Mouse (Mus musculus): ENCODE results near the gene Casz1.

The Casz1 gene

DNA sequence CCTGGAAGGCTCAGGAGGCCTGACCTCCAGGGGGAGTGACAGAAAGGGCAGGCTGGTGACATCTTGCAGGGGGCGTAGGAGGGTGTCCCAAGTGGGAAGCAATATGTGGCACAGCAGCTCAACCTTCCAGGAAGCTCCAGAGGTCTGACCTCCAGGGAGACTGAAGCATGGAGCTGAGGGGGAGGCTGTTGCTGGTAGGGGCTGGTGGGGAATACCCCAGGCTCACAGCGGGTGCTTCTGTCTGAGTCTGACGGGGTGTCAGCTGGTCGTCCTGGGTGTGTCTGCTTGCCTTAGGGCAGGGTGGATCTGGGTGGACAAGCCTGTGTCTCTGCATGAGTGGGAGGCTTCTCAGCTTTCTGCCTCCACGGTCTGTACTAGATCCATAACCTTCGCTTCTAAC lies 38.1 kb downstream of the Casz1 start:
- no peak for DNase-seq (ENCODE audit: low read depth in 1 of 2, low spot score in 2 of 2)

GRCm38 (mm10) chr4:148844921-148845320 lies 40.7 kb downstream of the Casz1 start:
- DNase-seq (ENCODE audit: low read depth in 1 of 2, low spot score in 2 of 2) = no peak

GRCm38 (mm10) chr4:148846203-148846602 lies 42.0 kb downstream of the Casz1 start:
- no peak for DNase-seq (ENCODE audit: low read depth in 1 of 2, low spot score in 2 of 2)

DNA sequence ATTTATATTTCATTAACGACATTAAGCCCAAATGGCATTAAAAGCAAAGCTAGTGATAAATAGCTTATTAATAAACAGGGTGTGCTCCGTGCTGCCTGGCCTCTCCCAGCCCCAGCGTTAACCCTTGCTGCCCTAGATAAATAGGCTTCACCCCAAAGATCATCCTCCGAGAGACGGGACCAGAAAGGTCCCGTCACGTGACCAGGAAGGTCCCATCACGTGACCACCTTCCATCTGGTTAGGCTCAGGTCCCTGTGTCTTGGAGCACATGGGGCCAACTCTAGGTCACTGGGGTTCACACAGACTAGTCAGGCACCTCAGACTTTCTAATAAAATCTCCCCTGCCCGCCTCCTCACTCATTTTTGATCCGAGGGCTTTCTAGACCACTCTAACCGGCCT lies 42.5 kb downstream of the Casz1 start:
- DNase-seq (ENCODE audit: low read depth in 1 of 2, low spot score in 2 of 2) = no peak

GRCm38 (mm10) chr4:148847636-148848035 lies 43.4 kb downstream of the Casz1 start:
- DNase-seq (ENCODE audit: low read depth in 1 of 2, low spot score in 2 of 2) = no peak

- DNase-seq (ENCODE audit: low read depth in 1 of 2, low spot score in 2 of 2) = no peak
Measured at GRCm38 (mm10) chr4:148849437-148849836, 45.2 kb downstream of the Casz1 start.

DNA sequence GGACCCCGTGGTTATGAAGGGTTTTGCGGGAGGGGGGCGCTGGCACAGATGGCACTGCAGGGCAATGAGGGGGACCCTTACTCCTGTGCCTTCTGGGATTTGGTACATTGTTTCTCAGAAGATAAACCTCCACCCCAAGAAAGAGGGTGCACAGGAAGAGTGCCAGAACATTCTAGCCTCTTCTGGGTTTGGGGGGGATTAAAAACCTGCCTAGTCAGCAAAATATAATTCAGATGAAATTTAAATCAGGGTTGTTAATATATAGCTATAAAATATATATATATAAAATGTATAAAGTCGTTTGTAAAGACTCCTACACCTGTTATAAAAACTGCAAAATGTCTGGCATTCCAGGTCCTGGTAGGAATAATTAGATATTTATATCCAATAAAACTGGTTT lies 48.8 kb downstream of the Casz1 start:
- no peak for DNase-seq (ENCODE audit: low read depth in 1 of 2, low spot score in 2 of 2)

GRCm38 (mm10) chr4:148854093-148854492 lies 49.9 kb downstream of the Casz1 start:
- no peak for DNase-seq (ENCODE audit: low read depth in 1 of 2, low spot score in 2 of 2)

DNA sequence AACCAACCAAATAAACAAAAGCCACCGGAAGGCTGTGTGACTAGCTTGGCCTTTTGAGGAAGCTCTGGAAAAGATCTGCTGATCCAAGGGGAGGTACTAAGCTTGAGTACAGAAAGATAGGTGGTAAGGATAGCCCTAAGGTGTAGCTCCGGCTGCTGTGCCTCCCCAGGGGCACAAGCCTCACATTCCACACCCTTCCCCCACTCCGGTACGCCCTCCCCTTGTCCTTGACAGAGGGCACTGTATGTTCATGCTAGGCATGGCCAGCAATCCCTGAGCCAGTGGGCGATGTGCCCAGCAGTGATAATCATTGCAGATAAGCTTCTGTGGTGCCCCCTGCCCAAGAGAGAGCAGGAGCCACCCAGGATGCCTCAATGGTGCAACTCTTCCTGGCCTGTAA lies 51.3 kb downstream of the Casz1 start:
- DNase-seq (ENCODE audit: low read depth in 1 of 2, low spot score in 2 of 2) = no peak

GRCm38 (mm10) chr4:148856216-148856615 lies 52.0 kb downstream of the Casz1 start:
- DNase-seq (ENCODE audit: low read depth in 1 of 2, low spot score in 2 of 2) = no peak

DNA sequence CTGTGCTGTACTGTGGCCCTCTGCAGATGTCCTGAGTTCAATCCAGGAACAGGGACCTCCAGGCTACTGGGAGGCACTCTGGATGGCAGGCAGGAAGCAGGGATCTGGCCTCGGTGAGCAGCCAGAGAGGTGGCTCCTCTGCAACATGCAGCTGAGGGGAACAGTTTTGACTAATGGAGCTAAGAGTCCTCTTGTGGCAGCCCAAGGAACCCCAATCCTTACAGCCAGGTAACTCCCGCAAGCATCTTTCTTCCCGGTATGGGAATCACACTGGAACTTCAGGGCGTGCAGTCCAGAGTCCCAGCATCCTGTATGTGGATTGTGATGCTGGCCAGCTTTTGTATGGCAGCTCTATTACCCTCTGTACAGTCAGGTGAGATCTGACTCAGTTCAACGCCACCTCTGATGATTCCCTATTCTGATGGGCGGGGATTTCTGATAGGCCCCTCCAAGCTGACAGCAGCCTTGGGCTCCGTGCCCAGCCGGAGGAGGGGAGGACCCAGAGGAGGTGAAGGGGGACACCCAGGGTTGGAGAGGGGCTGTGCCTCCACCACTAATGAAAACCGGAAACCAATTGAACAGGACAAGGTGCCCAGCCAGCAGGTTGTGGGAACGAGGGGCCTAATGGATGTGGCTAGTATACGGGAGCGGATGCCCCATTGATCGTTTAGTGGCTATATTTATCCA lies 53.3 kb downstream of the Casz1 start:
- no peak for DNase-seq (ENCODE audit: low read depth in 1 of 2, low spot score in 2 of 2)

DNA sequence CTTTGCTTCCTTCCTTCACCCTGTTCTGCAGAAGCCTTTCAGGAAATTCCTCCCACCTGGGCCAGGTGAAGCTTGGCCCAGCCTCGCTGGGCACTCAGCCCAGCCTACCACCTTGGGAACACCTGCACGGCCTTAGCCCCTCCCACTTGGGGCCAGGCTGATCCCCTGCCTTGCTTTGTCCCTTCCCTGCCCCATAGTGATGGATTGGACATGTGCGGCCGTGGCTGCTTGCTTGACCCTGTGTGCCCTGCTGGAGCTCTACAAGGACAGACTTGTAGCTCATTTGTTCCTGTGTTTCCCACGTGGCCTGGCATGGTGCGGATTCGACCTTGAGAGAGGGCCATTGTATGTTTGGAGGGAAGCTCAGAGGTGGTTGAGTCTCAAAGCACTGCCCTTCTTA lies 54.0 kb downstream of the Casz1 start:
- DNase-seq (ENCODE audit: low read depth in 1 of 2, low spot score in 2 of 2) = no peak

GRCm38 (mm10) chr4:148859415-148859814 lies 55.2 kb downstream of the Casz1 start:
- DNase-seq (ENCODE audit: low read depth in 1 of 2, low spot score in 2 of 2) = no peak

DNA sequence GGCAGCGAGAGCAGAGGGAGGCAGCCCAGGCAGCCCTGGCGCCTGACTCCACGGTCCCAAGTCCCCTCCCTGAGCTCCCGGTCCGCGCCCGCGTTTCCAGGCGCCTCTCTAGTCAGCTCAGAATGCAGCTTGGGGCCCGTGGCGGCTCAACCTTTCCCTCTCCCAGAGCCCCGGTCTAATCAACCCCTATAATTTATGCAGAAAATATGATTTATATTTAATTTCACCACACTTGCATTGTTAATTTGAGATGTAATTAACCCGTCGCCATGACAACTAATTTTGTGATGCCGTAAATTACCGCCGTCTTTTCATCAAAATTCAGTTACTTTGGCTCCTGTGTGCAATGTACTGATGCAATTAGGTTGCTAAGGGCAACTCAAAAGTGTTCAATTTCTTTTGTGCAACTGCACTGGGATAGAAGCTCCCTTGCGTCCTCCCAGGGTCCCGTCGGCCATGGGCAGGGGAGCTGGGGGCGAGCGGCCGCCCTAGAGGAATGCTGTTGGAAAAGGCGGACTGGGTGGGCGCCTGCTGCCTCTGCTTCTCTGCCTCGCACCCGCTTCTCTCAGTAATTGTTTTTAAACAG lies 55.8 kb downstream of the Casz1 start:
- no peak for DNase-seq (ENCODE audit: low read depth in 1 of 2, low spot score in 2 of 2)

- DNase-seq (ENCODE audit: low read depth in 1 of 2, low spot score in 2 of 2) = no peak
Measured at GRCm38 (mm10) chr4:148860636-148861035, 56.4 kb downstream of the Casz1 start.

DNA sequence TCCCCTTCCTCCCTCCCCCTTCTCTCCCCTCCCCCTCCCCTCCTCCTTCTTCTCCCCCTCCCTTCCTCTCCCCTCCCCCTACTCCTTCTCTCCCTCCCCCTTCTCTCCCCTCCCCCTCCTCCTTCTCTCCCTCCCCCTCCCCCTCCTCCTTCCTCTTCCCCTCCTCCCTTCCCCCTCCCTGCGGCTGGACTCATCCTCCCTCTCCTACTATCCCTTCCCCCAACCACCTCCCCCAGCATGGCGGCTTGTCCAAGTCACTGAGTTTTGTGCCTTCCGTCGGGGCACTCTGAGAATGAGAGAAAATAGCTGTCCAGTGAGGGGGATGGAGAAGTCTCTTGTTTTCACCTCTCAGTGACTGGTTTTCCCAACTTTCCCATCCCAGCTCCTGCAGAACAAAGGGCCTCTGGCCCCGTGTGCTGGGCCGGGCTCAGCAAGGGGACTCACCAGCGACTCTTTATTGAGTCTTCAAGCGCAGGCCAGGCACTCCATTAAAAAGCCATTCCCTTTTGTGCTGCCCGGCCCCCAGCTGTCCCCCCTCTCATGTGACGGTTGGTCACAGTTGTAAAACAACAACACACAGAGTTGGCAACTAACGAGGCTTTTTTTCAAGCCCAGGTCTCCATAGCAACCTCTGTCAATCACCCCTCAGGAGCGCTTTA lies 62.7 kb downstream of the Casz1 start:
- DNase-seq (ENCODE audit: low read depth in 1 of 2, low spot score in 2 of 2) = no peak

DNA sequence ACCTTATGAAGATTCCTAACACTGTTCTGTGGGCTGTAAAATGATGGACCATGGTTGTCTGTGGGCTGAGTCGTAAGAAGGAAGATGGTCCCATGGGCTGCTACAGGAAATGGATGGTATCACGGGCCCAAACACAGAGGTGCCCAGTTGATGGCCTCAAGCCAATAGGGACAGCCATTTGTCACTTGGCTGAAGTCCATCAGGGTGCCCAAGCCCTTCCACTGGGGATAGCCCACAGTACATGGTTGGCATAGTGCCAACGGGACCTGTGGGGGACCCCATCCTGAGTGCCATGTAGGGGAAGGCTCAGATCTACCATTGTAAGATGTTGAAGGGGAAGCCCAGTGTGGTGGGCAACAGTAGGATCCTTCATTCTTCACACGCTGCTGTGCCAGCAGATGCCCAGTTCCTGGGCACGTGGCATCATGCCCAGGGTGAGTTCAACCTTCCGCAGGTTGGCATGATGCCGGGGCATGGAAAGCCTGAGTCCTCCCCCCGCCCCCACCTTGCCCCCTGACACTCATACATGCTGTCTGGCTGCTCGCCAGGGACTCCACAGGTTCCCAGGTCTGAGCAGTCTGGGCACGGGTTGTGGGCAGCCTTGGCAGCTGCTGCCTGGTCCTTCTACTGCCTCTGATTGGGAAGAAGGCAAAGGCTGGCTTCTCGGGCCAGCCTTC lies 63.6 kb downstream of the Casz1 start:
- DNase-seq (ENCODE audit: low read depth in 1 of 2, low spot score in 2 of 2) = no peak

DNA sequence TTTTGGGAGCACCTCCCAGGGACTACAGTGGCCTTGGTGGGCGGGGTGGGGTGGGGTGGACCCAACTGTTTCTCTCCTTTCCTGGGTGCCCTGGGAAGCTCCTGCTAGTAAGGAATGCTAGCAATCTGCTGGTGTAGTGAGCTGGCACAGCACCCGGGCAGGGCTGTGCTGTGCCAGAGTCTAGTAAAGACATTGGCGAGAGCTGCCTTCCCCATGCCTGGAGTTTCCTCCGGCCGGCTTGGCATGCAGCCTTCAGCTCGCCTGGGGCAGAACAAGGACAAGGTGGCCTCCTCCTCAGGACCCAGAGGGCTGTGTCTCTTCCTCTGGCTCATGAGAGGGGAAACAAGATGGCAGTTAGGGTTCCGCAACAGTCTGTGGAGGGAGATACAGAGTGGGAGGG lies 65.3 kb downstream of the Casz1 start:
- no peak for DNase-seq (ENCODE audit: low read depth in 1 of 2, low spot score in 2 of 2)

GRCm38 (mm10) chr4:148870496-148870895 lies 66.3 kb downstream of the Casz1 start:
- DNase-seq (ENCODE audit: low read depth in 1 of 2, low spot score in 2 of 2) = no peak

- DNase-seq (ENCODE audit: low read depth in 1 of 2, low spot score in 2 of 2) = no peak
Measured at GRCm38 (mm10) chr4:148871751-148872334, 67.6 kb downstream of the Casz1 start.

- DNase-seq (ENCODE audit: low read depth in 1 of 2, low spot score in 2 of 2) = no peak
Measured at GRCm38 (mm10) chr4:148872372-148872771, 68.1 kb downstream of the Casz1 start.

DNA sequence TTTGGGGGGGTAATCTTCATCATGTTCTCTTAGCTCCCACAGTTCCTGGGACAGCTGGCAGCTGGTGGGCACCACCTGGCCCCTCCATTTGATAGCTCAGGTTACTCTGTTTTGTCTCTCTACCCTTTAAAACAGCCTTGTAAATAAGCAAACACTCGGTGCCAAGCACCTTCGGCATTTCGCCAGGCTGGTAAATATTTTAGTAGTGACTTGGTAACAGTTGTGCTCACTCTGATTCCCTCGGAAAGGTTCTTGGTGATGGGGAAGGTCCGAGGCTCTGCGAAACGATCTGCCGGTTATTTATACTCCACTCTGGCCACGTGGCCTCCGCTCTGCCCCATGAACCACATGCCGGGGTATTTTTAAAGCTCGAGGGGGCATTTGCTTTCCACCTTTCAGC lies 68.6 kb downstream of the Casz1 start:
- no peak for DNase-seq (ENCODE audit: low read depth in 1 of 2, low spot score in 2 of 2)

All from monocyte, adult 2 months (primary cell).